Mouse (Mus musculus) stomach, embryonic 15.5 days (tissue): ENCODE data around the gene Dhx32. TPM values are rescaled to one million over a fixed set of nuclear protein-coding genes. Genes with fewer than 3 reads are reported as not detected.
"Not testable (repeated sequence)": the region's sequence is repeated elsewhere in the genome, so short reads cannot be mapped to it uniquely, and the experiment has no call there.

Experiments
- ATAC-seq: fragments of 200-750 bp; cut with Nextera tagmentation; 2 replicates; pipeline ENCODE4 v1.8.0; 2017; ENCODE audit warnings: low read depth, moderate number of reproducible peaks, moderate TSS enrichment; ENCODE audit not compliant: insufficient read depth, low FRiP score
- H3K27ac ChIP-seq: fragments of 300-500 bp; sonication (generic); 2 replicates; pipeline ENCODE4 v1.5.1; 2015; ENCODE audit warnings: mild to moderate bottlenecking, inconsistent platforms
- H3K27me3 ChIP-seq: fragments of 300-500 bp; sonication (generic); replicated peaks from 2 replicates; pipeline ENCODE4 v1.6.1; 2015; ENCODE audit warnings: inconsistent platforms
- H3K36me3 ChIP-seq: fragments of 300-500 bp; sonication (generic); 2 replicates; pipeline ENCODE4 v1.6.1; 2015; ENCODE audit warnings: inconsistent platforms
- H3K4me1 ChIP-seq: fragments of 300-500 bp; sonication (generic); 2 replicates; pipeline ENCODE4 v1.6.1; 2015; ENCODE audit warnings: inconsistent platforms
- H3K4me2 ChIP-seq: fragments of 300-500 bp; sonication (generic); 2 replicates; pipeline ENCODE4 v1.6.1; 2015; ENCODE audit warnings: mild to moderate bottlenecking, inconsistent platforms
- H3K4me3 ChIP-seq: fragments of 300-500 bp; sonication (generic); replicated peaks from 2 replicates; pipeline ENCODE4 v1.5.1; 2015; ENCODE audit warnings: inconsistent platforms
- H3K9ac ChIP-seq: fragments of 300-500 bp; sonication (generic); 2 replicates; pipeline ENCODE4 v1.6.1; 2015; ENCODE audit warnings: inconsistent platforms
- H3K9me3 ChIP-seq: fragments of 300-500 bp; sonication (generic); 2 replicates; pipeline ENCODE4 v1.6.1; 2016; ENCODE audit warnings: inconsistent platforms
- WGBS: fragments of 180-500 bp; shearing (Covaris S2); methylation state at CpG from one replicate; pipeline ENCODE4 v1.1.7; 2015; 5-methylcytosine and 5-hydroxymethylcytosine counted together
- polyA plus RNA-seq: library from polyadenylated mRNA; unstranded; fragments of >200 nt; fragmentation: Nextera tagmentation; extraction: Ambion mirVana; gene quantifications from 2 replicates; pipeline ENCODE4 v1.2.1, GENCODE M21; 2015

Gene Dhx32
- polyA plus RNA-seq, 1 experiment from 2014 or later, result 45.3 TPM

DNA sequence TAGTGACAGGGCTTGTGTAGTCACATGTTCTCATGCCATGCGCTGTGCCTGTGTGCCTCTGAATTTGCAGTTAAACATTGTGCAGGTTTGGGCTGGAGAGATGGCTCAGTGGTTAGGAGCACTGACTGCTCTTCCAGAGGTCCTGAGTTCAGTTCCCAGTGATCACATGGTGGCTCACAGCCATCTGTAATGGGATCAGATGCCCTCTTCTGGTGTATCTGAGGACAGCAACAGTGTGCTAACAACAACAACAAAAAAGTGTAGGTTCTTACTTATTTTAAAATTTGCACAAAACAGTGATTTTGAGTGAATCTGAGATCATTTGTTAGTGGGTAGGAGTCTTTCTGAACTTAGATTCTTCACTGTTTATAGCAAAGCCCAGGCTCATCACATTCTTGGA is 63.9 kb downstream of the Dhx32 start:
- H3K9me3 ChIP-seq, result no peaks in the 10 kb centered on the region
- H3K9ac ChIP-seq, result no peak overlapping the region
- H3K27ac ChIP-seq, result no peak overlapping the region
- H3K27me3 ChIP-seq, result no peaks in the 10 kb centered on the region
- no peak overlapping the region for H3K4me2 ChIP-seq
- H3K4me3 ChIP-seq, result no peak overlapping the region
- no peaks in the 10 kb centered on the region for H3K4me1 ChIP-seq
- ATAC-seq, result no peak
- 95% methylated on average over 1 of the region's 1 CpGs for WGBS
- peaks cover 70% of the 10 kb centered on the region for H3K36me3 ChIP-seq

GRCm38 (mm10) chr7:133715387-133715786 is 67.1 kb downstream of the Dhx32 start:
- Histone ChIP-seq H3K4me3 (no peak overlapping the region), H3K27me3 (no peaks in the 10 kb centered on the region), H3K9ac (no peak overlapping the region), H3K9me3 (no peaks in the 10 kb centered on the region), H3K36me3 (peaks cover 49% of the 10 kb centered on the region), H3K27ac (no peak overlapping the region), H3K4me1 (no peaks in the 10 kb centered on the region), H3K4me2 (no peak overlapping the region)
- 90% methylated on average over 4 of the region's 4 CpGs for WGBS
- no peak for ATAC-seq

DNA sequence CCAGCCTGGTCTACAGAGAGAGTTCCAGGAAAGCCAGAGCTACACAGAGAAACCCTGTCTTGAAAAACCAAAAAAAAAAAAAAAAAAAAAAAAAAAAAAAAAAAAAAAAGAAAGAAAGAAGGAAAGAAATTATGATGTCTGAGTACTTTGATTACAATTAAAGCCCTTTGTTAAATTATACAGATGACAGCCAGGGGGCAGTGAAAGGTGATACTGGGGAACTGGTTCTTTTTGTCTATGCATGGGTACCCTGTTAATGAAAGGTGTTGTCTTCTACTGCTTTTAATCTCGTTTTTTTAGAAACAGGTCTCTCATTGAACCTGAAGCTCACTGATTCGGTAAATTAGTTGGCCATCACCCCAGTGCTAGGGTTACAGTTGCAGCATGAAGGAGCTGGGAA is 75.2 kb downstream of the Dhx32 start:
- 86% methylated on average over 2 of the region's 2 CpGs for WGBS
- H3K27me3 ChIP-seq, result no peaks in the 10 kb centered on the region
- no peak for ATAC-seq

GRCm38 (mm10) chr7:133703906-133704305 is 78.6 kb downstream of the Dhx32 start:
- Histone ChIP-seq H3K36me3 (no peaks in the 10 kb centered on the region), H3K9me3 (no peaks in the 10 kb centered on the region), H3K4me3 (no peak overlapping the region), H3K4me2 (no peak overlapping the region), H3K4me1 (no peaks in the 10 kb centered on the region), H3K9ac (no peak overlapping the region), H3K27ac (no peak overlapping the region), H3K27me3 (no peaks in the 10 kb centered on the region)
- WGBS, result 92% methylated on average over 7 of the region's 7 CpGs
- no peak for ATAC-seq

More for the DNA sequence above, 75.2 kb downstream of the Dhx32 start:
- Histone ChIP-seq H3K9me3 (no peaks in the 10 kb centered on the region), H3K4me1 (peaks cover 7% of the 10 kb centered on the region), H3K4me3 (no peak overlapping the region), H3K4me2 (no peak overlapping the region), H3K36me3 (no peaks in the 10 kb centered on the region), H3K27ac (no peak overlapping the region), H3K9ac (no peak overlapping the region)

DNA sequence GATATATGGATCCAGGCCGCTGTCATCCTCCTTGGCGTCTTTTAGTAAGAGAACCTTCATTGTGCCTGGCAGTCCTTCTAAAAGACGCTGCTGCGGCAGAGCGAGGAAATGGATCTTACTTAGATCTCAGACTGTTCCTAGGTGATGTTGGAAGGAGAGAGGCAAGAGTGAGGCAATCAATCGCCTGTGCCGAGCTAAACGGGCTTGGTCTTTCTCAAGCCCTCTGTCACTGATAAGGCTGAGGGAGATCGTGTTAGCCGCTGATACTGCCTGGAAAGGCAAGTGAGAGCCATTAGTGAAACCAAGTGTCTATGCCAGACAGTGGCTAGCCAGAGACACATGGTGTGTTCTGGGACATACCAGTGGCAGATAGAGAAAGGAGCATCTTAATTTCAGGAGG is 80.2 kb downstream of the Dhx32 start:
- WGBS, result 67% methylated on average over 10 of the region's 10 CpGs
- Histone ChIP-seq H3K27me3 (no peaks in the 10 kb centered on the region), H3K4me1 (no peaks in the 10 kb centered on the region), H3K27ac (no peak overlapping the region), H3K9me3 (no peaks in the 10 kb centered on the region), H3K4me3 (no peak overlapping the region), H3K4me2 (no peak overlapping the region), H3K36me3 (no peaks in the 10 kb centered on the region), H3K9ac (no peak overlapping the region)
- ATAC-seq, result peak; percentile 78

- H3K4me2 ChIP-seq, result no peak overlapping the region
- no peaks in the 10 kb centered on the region for H3K27me3 ChIP-seq
- 89% methylated on average over 7 of the region's 7 CpGs for WGBS
- ATAC-seq, result no peak
- H3K9me3 ChIP-seq, result no peaks in the 10 kb centered on the region
- H3K27ac ChIP-seq, result no peak overlapping the region
- no peaks in the 10 kb centered on the region for H3K36me3 ChIP-seq
- no peak overlapping the region for H3K4me3 ChIP-seq
- H3K9ac ChIP-seq, result no peak overlapping the region
- H3K4me1 ChIP-seq, result no peaks in the 10 kb centered on the region
Observed at GRCm38 (mm10) chr7:133701366-133701765, 81.2 kb downstream of the Dhx32 start.

DNA sequence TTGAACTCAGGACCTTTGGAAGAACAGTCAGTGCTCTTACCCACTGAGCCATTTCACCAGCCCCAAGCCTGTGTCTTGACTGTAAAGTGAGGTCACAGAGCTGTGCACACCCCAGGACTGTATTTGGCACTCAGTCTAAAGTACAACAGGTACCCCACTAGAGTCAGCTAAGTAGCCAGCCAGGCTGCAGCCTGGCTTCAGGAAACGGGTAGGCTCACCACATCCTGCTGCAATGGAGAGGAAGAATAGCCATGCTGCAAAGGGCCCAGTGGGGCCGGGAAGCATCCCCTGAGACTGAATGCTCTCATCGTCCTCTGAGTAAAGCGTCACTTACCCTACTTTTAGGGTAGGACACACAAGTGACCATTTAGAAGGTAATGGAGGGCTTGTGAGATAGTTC is 82.6 kb downstream of the Dhx32 start:
- no peak overlapping the region for H3K4me2 ChIP-seq
- H3K27me3 ChIP-seq, result no peaks in the 10 kb centered on the region
- no peaks in the 10 kb centered on the region for H3K4me1 ChIP-seq
- H3K4me3 ChIP-seq, result no peak overlapping the region
- no peak for ATAC-seq
- H3K9ac ChIP-seq, result no peak overlapping the region
- no peaks in the 10 kb centered on the region for H3K36me3 ChIP-seq
- H3K9me3 ChIP-seq, result no peaks in the 10 kb centered on the region
- WGBS, result 81% methylated on average over 4 of the region's 4 CpGs
- H3K27ac ChIP-seq, result no peak overlapping the region

DNA sequence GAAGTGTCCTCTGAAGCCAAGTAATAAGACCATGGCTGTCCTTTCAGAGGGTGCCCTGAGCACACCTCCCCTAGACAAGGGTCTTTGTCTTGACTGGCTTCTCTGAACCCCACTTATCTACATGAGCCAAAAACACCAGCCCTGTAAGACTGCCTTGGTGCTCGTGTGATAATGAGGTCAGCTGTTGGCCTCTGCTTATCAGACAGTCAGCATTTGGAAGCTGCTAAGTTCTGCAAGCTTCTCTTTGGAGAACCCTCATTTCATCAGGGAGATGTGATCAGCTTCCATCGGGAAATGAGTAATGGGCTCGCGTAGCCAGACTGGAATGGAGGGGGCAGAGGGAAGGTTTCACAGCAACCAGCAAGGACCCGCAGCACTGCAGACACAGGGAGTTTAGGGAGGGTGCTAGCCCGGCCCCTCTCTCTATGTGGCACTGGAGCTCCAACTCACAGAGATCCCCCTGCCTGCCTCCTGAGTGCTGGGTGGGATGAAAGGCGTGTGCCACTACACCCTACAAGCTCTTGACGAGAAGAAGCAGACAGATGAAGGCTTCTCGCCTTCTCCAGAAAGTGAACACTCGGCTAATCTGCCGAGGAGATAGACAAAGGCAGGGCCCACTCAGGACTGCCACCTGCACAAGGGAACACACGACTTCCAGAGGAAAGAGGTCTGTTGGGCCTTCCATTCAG is 84.4 kb downstream of the Dhx32 start:
- Histone ChIP-seq H3K9me3 (no peaks in the 10 kb centered on the region), H3K36me3 (no peaks in the 10 kb centered on the region), H3K4me1 (no peaks in the 10 kb centered on the region), H3K9ac (no peak overlapping the region), H3K27ac (no peak overlapping the region), H3K4me3 (no peak overlapping the region), H3K27me3 (no peaks in the 10 kb centered on the region), H3K4me2 (no peak overlapping the region)
- peak; percentile 88 for ATAC-seq
- WGBS, result 82% methylated on average over 12 of the region's 12 CpGs

GRCm38 (mm10) chr7:133685644-133686043 is 96.9 kb downstream of the Dhx32 start:
- not testable (repeated sequence) for H3K4me2 ChIP-seq, H3K4me1 ChIP-seq, H3K27ac ChIP-seq, ATAC-seq, H3K4me3 ChIP-seq, H3K9ac ChIP-seq, H3K9me3 ChIP-seq, H3K27me3 ChIP-seq
- H3K36me3 ChIP-seq, result peaks cover 18% of the 10 kb centered on the region

GRCm38 (mm10) chr7:133684701-133685100 is 97.8 kb downstream of the Dhx32 start:
- Histone ChIP-seq H3K27ac (no peak overlapping the region), H3K4me3 (no peak overlapping the region), H3K9me3 (no peaks in the 10 kb centered on the region), H3K4me1 (no peaks in the 10 kb centered on the region), H3K4me2 (no peak overlapping the region), H3K27me3 (no peaks in the 10 kb centered on the region), H3K9ac (no peak overlapping the region), H3K36me3 (peaks cover 17% of the 10 kb centered on the region)
- WGBS, result 95% methylated on average over 6 of the region's 6 CpGs
- ATAC-seq, result no peak

- Histone ChIP-seq H3K4me1 (no peaks in the 10 kb centered on the region), H3K9me3 (no peaks in the 10 kb centered on the region), H3K9ac (no peak overlapping the region), H3K36me3 (peaks cover 12% of the 10 kb centered on the region), H3K4me2 (no peak overlapping the region), H3K4me3 (no peak overlapping the region), H3K27ac (no peak overlapping the region), H3K27me3 (no peaks in the 10 kb centered on the region)
- WGBS, result 89% methylated on average over 5 of the region's 5 CpGs
- ATAC-seq, result no peak
Observed at GRCm38 (mm10) chr7:133684110-133684509, 98.4 kb downstream of the Dhx32 start.

- 78% methylated on average over 5 of the region's 5 CpGs for whole genome bisulfite sequencing
- Histone ChIP-seq H3K4me2 (no peak overlapping the region), H3K4me1 (no peaks in the 10 kb centered on the region), H3K27me3 (no peaks in the 10 kb centered on the region), H3K4me3 (no peak overlapping the region), H3K27ac (no peak overlapping the region), H3K9ac (no peak overlapping the region), H3K36me3 (peaks cover 11% of the 10 kb centered on the region), H3K9me3 (no peaks in the 10 kb centered on the region)
- no peak for ATAC-seq
Observed at GRCm38 (mm10) chr7:133683626-133684025, 98.9 kb downstream of the Dhx32 start.

DNA sequence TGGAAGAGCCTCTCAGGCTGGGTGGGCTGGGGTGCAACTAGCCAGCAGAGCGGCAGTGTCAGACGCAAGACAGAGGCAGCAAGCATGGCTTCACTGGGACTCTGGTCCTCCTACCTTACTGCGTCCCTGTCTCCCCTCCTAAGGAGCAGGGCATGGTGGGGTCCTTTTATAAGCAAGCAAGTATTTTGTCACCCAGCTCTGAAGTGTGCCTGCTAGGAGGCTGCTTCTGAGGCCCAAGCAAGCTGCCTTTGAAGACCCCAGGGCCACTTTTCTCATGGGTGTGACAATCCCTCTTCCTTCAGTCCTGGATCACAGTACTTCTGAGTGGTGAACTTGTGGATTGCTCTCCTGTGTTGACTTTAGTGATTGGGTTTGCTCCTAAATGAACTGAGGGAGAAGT is 102.6 kb downstream of the Dhx32 start, which contains the start of gene Mmp21:
Mmp21 (minus strand) TSS at position 101 of the 400 bp plus-strand sequence.
- no peak within 1 kb of the TSS for H3K27ac ChIP-seq
- H3K9ac ChIP-seq, result no peak within 1 kb of the TSS
- H3K4me1 ChIP-seq, result no peaks in the 10 kb centered on the region
- no peak within 1 kb of the TSS for H3K4me2 ChIP-seq
- no peak for ATAC-seq
- H3K4me3 ChIP-seq, result no peak within 1 kb of the TSS
- no peaks in the 10 kb centered on the region for H3K27me3 ChIP-seq
- H3K9me3 ChIP-seq, result no peaks in the 10 kb centered on the region
- WGBS, result 70% methylated on average over 3 of the region's 3 CpGs
- 0 out of 2 replicates have a peak, but pooled peaks cover 5% of the 10 kb centered on the region for H3K36me3 ChIP-seq
